Mouse (Mus musculus): ENCODE data around the gene Ctdsp2. TPM values are rescaled to one million over a fixed set of nuclear protein-coding genes. Genes with fewer than 3 reads are reported as not detected.

Ctdsp2 gene
- polyA plus RNA-seq, 1 experiment from 2014 or later, result 15.7 TPM

DNA sequence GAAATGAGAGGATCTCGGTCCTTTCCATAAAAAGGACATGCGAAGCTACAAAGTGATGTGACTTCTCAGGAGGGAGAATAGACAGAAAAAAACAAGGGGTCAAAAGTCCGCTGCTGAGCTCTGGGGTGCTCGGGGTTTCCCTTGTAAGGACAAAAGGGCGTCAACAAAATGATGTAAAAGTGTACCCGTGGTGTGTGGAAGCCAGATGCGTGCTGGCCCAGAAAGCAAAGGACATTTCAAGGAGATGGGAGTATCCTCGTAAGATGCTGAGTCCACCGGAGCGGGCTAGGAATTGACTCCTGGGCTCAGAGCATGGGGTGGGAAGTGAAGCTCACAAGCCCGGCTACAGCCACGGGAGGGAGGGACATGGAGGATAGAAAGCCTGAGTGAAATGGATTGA lies 59.1 kb downstream of the Ctdsp2 start:
- H3K4me2 ChIP-seq, result no peak overlapping the region
- 68% methylated on average over 12 of the region's 12 CpGs for WGBS
- H3K4me3 ChIP-seq (replicated peaks), result no peak overlapping the region
- no peak overlapping the region for H3K27ac ChIP-seq (replicated peaks)
- H3K27me3 ChIP-seq (replicated peaks), result peaks cover 4% of the 10 kb centered on the region; the same call in 1 of the 2 replicates
- H3K4me1 ChIP-seq, result peaks cover 15% of the 10 kb centered on the region
- no peak for ATAC-seq (ENCODE audit: low FRiP score)
- H3K9ac ChIP-seq (replicated peaks), result no peak overlapping the region
- H3K9me3 ChIP-seq (replicated peaks), result no peaks in the 10 kb centered on the region
- no peaks in the 10 kb centered on the region for H3K36me3 ChIP-seq

DNA sequence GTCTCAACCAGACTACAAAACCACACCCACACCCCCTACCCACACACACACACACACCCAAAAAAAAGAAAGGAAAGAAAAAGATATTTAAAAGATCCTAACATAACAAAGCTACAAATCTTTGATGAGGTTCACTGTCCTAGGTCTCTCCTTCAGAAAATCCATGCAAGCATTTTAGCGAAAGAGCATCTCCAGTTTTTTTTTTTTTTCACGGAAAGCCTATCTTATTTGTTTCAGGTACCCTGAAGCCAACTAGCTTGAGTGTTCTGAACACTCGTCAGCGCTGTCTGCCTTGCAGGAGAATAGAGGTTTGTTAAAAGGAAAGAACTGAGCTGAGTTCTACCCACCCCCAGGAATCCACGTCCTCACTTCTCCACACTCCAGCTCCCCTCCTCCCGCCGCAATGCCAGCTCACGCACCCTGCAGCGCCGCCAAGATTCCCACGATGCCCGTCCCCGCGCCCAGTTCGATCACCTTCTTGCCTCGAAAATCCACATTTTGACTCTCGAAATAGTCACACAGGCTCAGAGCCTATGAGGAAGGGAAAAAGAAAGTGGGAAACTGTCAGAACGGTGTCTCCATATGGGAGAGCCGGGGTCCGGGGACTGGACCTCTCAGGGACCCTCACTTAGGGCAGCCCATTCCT lies 62.2 kb downstream of the Ctdsp2 start:
- peak; percentile 22; the same call in 1 of the 2 replicates for ATAC-seq (ENCODE audit: low FRiP score)
- peak overlapping the region; percentile 62 for H3K9ac ChIP-seq (replicated peaks)
- H3K27ac ChIP-seq (replicated peaks), result peak overlapping the region; percentile 60

DNA sequence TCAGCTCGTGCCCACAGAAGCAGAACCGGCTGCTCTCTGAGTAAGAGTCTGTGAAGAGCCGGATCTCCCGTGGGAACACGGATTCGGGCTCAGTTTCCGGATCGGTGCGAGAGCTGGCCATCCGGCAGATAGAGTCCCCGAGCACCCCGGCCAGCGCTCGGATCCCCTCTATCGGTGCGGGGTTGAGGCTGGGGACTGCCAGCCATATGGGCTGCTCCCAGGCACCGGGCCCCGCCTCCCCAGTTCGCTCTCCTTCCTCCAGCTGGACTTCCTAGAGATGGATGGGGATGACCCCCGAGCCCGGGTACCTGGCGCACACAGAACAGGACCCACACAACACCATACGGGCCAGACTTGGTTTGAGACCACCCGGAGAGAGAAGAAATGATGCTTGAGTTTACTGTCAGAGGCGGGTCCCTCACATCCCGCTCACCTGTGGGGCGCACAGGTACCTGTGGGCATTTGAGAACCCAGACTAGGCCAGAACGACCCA lies 62.8 kb downstream of the Ctdsp2 start, which contains the start of the genes Mettl1 and Eef1akmt3:
Gene Mettl1 (plus strand): TSS at position 141 of the 493 bp plus-strand sequence.
Gene Eef1akmt3 (minus strand): TSS at position 240 of the 493 bp plus-strand sequence.
- Histone ChIP-seq H3K27me3 (replicated peaks) (peaks cover 4% of the 10 kb centered on the region; the same call in 1 of the 2 replicates), H3K36me3 (peaks cover 11% of the 10 kb centered on the region; the same call in 1 of the 2 replicates), H3K9me3 (replicated peaks) (no peaks in the 10 kb centered on the region), H3K27ac (replicated peaks) (peak within 1 kb of the TSS; percentile 60), H3K4me2 (peak within 1 kb of the TSS; percentile 99), H3K9ac (replicated peaks) (peak within 1 kb of the TSS; percentile 62), H3K4me3 (replicated peaks) (peak within 1 kb of the TSS; percentile 62), H3K4me1 (peaks cover 19% of the 10 kb centered on the region)
- WGBS, result under 1% methylated on average over 28 of the region's 28 CpGs
- ATAC-seq (ENCODE audit: low FRiP score), result peak; percentile 75

More for the DNA sequence above, 62.2 kb downstream of the Ctdsp2 start:
- Histone ChIP-seq H3K27me3 (replicated peaks) (peaks cover 4% of the 10 kb centered on the region; the same call in 1 of the 2 replicates), H3K36me3 (peaks cover 11% of the 10 kb centered on the region; the same call in 1 of the 2 replicates), H3K4me2 (peak overlapping the region; percentile 99), H3K4me3 (replicated peaks) (peak overlapping the region; percentile 62), H3K9me3 (replicated peaks) (no peaks in the 10 kb centered on the region), H3K4me1 (peaks cover 19% of the 10 kb centered on the region)
- 1% methylated on average over 20 of the region's 20 CpGs for WGBS

DNA sequence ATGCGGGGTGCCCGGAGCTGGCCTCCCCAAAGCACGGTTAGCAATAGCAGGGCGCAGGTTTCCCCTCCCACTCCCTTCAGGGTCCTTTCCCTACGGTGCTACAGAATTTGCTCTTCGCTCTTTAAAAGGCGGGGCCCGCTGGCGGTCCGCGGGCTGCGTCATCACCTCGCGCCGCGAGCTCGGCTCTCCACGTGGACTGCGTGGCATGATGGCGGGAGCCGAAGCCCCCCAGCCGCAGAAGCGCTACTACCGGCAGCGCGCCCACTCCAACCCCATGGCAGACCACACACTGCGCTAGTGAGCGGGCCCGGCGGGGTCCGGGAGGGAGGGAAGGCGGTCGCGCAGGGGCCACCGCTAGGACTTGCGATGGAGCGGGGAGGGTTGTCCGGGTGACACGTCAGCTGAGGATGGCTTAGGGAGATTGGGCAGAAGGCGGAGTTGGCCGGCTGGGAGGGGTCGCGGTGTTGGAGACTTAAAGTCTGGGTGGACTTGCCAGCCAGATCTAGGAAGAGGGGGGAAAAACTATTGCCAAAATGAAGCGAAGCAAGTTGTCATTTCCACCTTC lies 63.3 kb downstream of the Ctdsp2 start:
- H3K27ac ChIP-seq (replicated peaks), result peak overlapping the region; percentile 60
- no peaks in the 10 kb centered on the region for H3K9me3 ChIP-seq (replicated peaks)
- H3K27me3 ChIP-seq (replicated peaks), result peaks cover 4% of the 10 kb centered on the region; the same call in 1 of the 2 replicates
- peaks cover 19% of the 10 kb centered on the region for H3K4me1 ChIP-seq
- H3K4me2 ChIP-seq, result peak overlapping the region; percentile 99
- peak overlapping the region; percentile 62 for H3K4me3 ChIP-seq (replicated peaks)
- H3K9ac ChIP-seq (replicated peaks), result peak overlapping the region; percentile 62
- under 1% methylated on average over 44 of the region's 44 CpGs for WGBS
- peaks cover 11% of the 10 kb centered on the region; the same call in 1 of the 2 replicates for H3K36me3 ChIP-seq
- peak; percentile 87 for ATAC-seq (ENCODE audit: low FRiP score)

DNA sequence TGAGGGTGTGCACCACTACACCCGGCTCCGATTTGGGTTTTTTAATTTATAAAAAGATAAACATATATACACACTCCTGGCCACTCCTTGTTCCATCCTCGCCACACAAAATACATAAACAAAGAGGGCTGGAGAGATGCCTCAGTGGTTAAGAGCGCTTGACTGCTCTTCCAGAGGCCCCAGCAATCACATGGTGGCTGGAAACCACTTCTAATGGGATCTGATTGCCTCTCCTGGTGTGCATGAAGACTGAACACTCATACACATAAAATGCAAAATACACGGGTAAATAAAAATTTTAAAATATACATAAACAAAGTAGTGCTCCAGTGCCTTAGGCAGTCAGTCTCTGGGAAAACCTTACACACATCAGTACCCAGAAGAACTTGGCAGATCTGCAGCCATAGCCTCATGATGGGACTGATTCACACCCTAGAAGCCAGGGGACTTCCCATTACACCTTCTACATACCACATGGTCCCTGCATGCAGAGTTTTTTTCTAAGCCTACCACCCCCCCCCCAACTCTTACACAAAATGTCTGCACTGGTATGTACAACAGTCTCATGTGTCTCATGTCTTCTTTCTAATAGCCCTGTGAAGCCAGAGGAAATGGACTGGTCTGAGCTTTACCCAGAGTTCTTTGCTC lies 64.1 kb downstream of the Ctdsp2 start:
- H3K4me1 ChIP-seq, result peaks cover 19% of the 10 kb centered on the region
- H3K4me2 ChIP-seq, result peak overlapping the region; percentile 99
- ATAC-seq (ENCODE audit: low FRiP score), result no peak
- H3K9ac ChIP-seq (replicated peaks), result peak overlapping the region; percentile 51; the same call in 1 of the 2 replicates
- WGBS, result 20% methylated on average over 5 of the region's 5 CpGs
- H3K27ac ChIP-seq (replicated peaks), result no peak overlapping the region
- no peaks in the 10 kb centered on the region for H3K9me3 ChIP-seq (replicated peaks)
- H3K27me3 ChIP-seq (replicated peaks), result peaks cover 10% of the 10 kb centered on the region
- H3K36me3 ChIP-seq, result peaks cover 11% of the 10 kb centered on the region; the same call in 1 of the 2 replicates
- H3K4me3 ChIP-seq (replicated peaks), result peak overlapping the region; percentile 62

DNA sequence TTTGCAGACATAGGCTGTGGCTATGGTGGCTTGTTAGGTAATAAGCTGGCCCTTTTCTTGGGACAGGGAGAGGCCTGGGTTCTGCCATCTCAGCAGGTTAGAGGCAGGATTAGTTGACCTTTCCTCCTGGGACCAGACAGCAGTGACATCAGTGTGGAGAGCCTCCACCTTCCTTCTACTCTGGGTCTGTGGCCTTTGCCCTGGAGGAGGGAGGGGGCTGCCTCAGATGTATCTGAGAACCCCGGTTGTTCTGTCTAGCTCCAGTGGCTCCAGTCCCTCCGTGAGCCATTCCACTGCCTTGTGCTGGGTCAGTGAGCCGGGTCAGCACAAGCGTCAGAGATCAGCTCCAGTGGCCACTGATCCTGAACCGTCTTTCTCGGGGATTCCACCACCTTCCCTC lies 64.7 kb downstream of the Ctdsp2 start:
- peaks cover 19% of the 10 kb centered on the region for H3K4me1 ChIP-seq
- H3K27me3 ChIP-seq (replicated peaks), result peaks cover 16% of the 10 kb centered on the region
- H3K4me3 ChIP-seq (replicated peaks), result no peak overlapping the region
- 87% methylated on average over 6 of the region's 6 CpGs for WGBS
- H3K36me3 ChIP-seq, result peaks cover 11% of the 10 kb centered on the region; the same call in 1 of the 2 replicates
- peak overlapping the region; percentile 99; the same call in 1 of the 2 replicates for H3K4me2 ChIP-seq
- no peak overlapping the region for H3K9ac ChIP-seq (replicated peaks)
- no peaks in the 10 kb centered on the region for H3K9me3 ChIP-seq (replicated peaks)
- no peak for ATAC-seq (ENCODE audit: low FRiP score)
- no peak overlapping the region for H3K27ac ChIP-seq (replicated peaks)

DNA sequence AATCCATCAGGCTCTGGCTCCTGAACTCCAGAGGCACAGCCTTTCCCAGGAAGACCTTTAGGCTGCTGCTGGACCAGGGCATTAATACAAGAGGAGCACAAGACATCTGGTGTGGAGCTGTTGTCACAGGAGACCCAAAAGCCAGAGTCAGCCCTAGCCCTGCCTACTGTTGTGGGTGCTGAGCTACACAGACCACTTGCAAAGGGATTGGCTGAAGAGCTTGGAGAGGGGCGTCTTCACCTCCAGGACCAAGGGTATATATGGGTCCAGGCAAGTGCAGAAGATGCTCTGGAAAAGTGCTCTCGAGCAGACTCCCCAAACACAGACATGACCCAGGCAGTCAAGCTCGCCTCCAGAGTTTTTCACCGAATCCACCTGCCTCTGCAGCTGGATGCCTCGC lies 69.4 kb downstream of the Ctdsp2 start, which contains the start of gene Cyp27b1:
Gene Cyp27b1 (plus strand): TSS at position 297 of the 400 bp plus-strand sequence.
- peak within 1 kb of the TSS; percentile 4; the same call in 1 of the 2 replicates for H3K4me2 ChIP-seq
- ATAC-seq (ENCODE audit: low FRiP score), result no peak
- peaks cover 13% of the 10 kb centered on the region; the same call in 1 of the 2 replicates for H3K36me3 ChIP-seq
- WGBS, result 31% methylated on average over 5 of the region's 5 CpGs
- H3K4me3 ChIP-seq (replicated peaks), result 0 out of 2 replicates have a peak within 1 kb of the TSS, but pooled peaks have one; percentile 1
- H3K9me3 ChIP-seq (replicated peaks), result no peaks in the 10 kb centered on the region
- H3K27ac ChIP-seq (replicated peaks), result no peak within 1 kb of the TSS
- H3K4me1 ChIP-seq, result peaks cover 12% of the 10 kb centered on the region
- peaks cover 57% of the 10 kb centered on the region for H3K27me3 ChIP-seq (replicated peaks)
- H3K9ac ChIP-seq (replicated peaks), result no peak within 1 kb of the TSS

DNA sequence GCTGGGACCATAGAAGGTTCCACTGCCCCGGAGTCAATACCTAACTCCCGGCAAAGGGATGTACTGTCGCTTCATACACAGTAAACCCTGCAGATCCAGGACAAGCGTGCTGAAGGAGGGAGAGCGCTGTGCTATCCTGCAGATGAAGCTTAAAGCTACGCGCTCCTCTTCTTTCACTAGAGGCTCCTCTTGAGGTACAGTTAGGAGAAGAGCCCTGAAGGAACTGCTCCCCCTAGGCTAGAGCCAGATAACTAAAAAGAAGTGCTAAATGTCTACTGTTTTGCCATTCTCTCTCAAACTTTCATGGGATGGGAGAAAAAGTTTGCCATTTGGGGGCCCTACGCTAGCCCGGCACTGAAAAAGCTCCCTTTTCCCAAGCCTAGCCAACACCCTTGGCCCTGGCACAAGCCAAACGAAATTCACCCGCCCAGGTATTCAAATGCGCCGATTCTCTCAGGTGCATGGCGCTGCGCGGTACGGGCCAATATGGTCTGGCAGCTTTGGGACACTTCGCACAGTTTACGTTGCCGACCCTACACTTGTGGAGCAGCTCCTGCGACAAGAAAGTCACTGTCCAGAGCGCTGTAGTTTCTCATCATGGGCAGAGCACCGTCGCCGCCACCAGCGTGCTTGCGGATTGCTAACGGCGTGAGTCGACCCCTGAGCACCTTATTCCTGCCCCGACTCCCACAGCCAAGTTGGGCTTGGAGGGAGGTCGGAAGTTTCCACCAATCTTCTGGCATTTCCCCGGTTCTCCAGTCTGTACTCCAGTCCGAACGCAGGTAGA lies 70.3 kb downstream of the Ctdsp2 start:
- Histone ChIP-seq H3K4me3 (replicated peaks) (0 out of 2 replicates have a peak overlapping the region, but pooled peaks have one; percentile 1), H3K9ac (replicated peaks) (no peak overlapping the region; the same call in 1 of the 2 replicates), H3K4me1 (peaks cover 11% of the 10 kb centered on the region), H3K27ac (replicated peaks) (no peak overlapping the region), H3K4me2 (peak overlapping the region; percentile 4), H3K27me3 (replicated peaks) (peaks cover 57% of the 10 kb centered on the region), H3K9me3 (replicated peaks) (no peaks in the 10 kb centered on the region), H3K36me3 (peaks cover 21% of the 10 kb centered on the region; the same call in 1 of the 2 replicates)
- 4% methylated on average over 35 of the region's 35 CpGs for WGBS
- no peak for ATAC-seq (ENCODE audit: low FRiP score)
